Mouse (Mus musculus) cerebellum, adult (tissue): ENCODE data around the gene A430033K04Rik.

Experiments
- ATAC-seq: cut with Nextera tagmentation; 2 replicates; pipeline ENCODE4 v1.9.2; 2017; ENCODE audit warnings: mild to moderate bottlenecking, moderate library complexity, mixed read lengths; ENCODE audit not compliant: insufficient number of reproducible peaks, low FRiP score, low TSS enrichment

The A430033K04Rik gene

DNA sequence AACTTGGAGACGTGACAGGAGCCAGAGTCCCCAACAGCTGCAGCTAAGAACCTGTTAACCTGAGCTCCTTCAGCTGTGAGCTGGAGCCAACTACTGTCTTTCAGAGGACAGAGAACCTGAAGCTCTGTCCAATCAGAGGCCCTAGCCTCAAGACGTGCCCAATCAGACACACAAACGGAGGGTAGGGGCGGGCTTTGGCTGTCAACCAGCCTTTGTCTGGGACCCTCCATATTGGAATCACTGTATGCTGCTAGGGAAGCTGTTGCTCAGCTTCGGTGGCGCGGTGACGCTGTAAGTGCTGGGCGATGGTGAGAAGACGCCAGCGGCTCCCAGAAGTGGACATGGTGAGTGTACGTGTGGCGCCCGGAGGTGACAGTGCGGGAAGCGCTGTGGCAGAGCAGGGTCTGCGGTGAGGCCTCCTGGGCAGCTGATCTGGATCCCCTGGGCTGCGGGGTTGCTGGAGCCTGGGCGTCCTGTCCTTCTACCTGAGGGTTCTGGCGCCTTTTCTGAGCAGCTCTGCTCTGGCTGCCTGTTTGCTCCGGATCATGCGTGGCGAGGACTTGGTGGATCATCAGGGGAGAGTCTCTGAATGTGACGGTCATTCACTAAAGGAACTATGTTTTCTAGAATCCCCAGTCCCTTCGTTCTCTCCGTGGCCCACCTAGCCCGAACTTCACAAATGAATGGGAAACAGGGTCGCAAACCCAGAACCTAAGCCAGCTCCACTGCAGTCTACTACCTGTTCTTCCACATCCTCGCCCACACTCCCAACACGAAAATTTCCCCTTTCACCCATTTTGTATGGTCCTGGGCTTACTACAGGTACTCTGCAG is at the start of gene A430033K04Rik:
Gene A430033K04Rik (plus strand): TSS at position 215 of the 833 bp plus-strand sequence.
- peak; percentile 91 for ATAC-seq

GRCm38 (mm10) chr5:138587396-138587795 is 35.3 kb upstream of the A430033K04Rik start:
- ATAC-seq = no peak

GRCm38 (mm10) chr5:138618353-138618752 is 4.3 kb upstream of the A430033K04Rik start:
- no peak for ATAC-seq

DNA sequence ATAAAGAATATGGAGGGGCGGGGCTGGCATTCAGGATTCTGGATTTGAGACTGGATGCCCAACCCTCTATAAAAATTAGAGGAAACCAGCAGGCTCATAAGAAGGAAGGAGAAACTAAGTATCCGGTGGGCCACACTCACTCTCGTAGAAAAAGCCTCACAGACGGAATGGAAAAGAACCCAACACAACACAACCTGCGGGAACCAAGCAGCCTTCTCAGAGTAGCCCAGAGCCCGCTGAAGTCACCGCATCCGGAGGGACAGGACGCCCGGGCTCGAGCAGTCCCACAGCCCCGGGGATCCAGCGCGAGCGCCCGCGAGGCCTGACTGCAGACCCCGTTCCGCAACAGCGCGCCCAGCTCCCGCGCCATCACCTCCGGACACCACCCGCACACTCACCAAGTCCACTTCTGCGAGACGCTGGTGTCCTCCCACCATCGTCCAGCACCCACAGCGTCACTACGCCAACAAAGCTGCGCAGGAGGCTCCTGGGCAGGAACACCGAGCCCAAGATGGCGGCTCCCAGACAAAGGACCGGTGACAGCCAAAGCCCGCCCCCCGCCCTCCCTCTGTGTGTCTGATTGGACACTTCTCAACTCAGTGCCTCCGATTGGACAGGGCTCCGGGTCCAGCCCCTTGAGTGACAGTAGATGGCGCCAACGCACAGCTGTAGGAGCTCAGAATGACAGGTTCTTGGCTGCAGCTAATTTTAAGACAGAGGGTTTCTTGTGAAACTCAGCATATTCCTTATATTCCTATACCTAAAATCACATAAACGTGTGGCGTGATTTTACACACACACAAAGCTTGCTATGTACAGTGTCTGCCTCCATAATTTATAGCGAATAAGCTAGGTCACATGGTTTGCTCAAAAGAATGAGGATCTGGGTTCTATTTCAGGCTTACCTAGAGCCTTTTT is 3.2 kb upstream of the A430033K04Rik start, which contains the start of gene Zfp68:
Gene Zfp68 (minus strand): TSS at position 551 of the 918 bp plus-strand sequence.
- ATAC-seq = peak; percentile 92

- ATAC-seq = no peak
Observed at GRCm38 (mm10) chr5:138620836-138621235, 1.8 kb upstream of the A430033K04Rik start.

DNA sequence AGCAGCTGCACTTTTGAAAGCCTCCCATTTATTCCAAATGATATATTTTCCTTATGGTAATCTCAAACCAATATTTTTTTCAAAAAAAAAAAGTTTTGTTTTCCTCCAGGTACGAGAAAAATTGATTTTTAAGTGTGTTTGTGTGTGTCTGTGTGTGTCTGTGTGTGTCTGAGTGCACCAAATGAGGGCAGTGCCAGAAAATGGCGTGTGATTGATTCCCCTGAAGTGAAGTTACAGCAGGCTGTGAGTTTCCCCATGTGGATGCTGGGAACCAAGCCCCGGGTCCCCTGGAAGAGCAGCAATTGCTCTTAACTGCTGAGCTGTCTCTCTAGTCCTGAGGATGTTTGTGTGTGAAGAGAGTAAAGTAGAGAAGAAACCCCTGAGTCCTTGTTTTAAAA is 818 bp downstream of the A430033K04Rik start:
- no peak for ATAC-seq

DNA sequence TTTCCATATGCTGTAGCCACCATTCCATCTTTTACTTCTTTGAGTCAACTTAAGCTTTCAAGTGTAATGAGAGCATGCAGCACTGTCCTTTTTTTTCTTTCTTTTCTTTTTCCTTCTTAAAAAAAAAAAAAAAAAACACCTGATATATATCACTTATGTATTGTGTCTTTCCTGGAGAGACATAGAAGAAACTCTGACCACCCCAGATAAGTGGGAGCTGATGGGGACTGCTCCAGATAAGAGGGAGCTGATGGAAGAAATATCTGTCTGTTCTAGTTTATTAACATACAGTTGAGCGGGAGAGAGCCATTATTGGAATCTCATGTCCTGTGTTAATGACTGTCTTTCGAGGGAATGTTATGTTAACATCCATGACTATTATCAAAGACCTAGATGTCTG is 13.8 kb downstream of the A430033K04Rik start:
- ATAC-seq = no peak

DNA sequence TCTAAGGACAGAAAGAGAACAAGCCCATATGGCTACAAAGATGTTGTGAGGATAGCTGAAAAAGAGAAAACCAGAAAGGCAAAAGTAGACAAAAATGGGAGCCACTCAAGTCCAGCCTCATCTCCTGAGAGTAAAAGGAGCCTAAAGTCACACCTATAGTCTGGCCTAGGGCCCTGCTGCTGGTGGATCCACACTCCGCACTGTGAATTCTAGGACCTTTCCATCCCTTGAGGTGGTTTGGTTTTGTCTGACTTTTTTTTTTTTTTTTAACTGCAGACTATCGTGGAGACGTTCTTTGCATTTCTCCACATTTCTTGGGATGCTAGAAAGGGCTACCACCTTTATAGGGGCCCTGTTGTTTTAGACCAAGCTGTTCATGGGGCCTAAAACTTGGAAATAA is 18.4 kb downstream of the A430033K04Rik start:
- no peak for ATAC-seq

GRCm38 (mm10) chr5:138641761-138642160 is 19.1 kb downstream of the A430033K04Rik start:
- no peak for ATAC-seq

GRCm38 (mm10) chr5:138652911-138653310 is 30.3 kb downstream of the A430033K04Rik start:
- ATAC-seq = no peak

DNA sequence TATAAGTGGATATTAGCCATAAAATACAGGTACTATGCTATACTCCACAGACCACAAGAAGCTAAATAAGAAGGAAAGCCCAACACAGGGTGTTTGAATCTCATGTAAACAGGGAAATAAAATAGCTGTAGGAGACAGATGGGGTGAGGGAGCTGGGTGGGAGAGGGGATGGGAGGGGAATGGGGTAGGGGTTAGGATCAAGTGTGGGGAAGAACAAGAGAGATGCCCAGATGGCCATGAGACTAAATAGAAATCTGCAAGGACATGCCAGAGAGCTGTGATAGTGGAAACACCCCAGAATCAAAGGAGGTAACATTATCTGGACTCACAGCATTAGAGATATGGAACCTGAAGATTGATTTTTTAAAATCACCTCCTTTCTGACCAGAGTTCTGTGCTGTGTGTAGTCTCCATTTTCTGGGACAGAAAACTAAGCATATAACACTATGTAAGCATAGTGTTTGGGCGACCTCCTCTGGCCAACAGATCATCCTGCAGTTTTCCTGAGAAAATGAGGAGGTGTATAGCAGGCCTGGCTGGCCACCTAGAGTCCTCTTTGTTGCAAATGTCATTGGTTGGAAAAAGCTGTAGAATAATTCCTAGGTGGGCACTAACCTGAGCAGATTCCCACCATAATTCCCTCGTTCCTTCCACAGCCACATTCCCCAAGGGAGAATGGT is 34.0 kb downstream of the A430033K04Rik start:
- ATAC-seq = no peak

DNA sequence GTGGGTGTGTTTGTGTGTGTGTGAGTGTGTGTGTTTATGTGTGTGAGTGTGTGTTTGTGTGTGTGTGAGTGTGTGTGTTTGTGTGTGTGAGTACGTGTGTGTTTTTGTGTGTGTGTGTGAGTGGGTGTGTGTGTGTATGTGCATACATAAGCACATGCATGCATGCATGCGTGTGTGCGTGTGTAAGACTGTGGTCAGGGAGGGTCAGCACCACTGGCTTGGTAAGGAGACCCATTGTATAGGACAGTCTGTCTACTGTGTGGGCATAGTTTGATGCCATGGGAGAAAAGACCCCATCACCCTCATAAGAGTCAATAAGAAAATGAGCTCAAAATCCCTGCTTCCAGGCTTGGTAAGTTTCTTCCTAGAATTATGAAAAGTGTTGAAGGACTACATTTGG is 34.7 kb downstream of the A430033K04Rik start:
- no peak for ATAC-seq

DNA sequence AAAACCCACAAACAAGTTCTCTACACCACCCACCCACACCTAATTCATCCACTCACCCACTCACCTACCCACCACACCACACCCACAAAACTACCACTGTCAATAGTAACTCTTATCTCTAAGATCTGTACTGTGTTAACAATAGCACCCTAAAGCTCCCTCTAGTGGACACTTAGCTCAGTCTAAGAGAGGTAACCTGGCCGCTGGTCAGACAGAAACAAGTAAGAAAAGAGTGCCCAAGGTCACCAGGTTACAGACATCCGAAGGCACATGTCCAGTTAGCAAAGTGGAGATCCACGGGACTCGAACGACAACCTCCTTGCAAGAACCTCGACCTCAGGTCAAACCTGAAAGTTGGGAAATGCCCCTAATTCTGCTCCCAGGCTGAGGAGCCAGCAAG is 35.2 kb downstream of the A430033K04Rik start:
- peak; percentile 56; the same call in 1 of the 2 replicates for ATAC-seq

DNA sequence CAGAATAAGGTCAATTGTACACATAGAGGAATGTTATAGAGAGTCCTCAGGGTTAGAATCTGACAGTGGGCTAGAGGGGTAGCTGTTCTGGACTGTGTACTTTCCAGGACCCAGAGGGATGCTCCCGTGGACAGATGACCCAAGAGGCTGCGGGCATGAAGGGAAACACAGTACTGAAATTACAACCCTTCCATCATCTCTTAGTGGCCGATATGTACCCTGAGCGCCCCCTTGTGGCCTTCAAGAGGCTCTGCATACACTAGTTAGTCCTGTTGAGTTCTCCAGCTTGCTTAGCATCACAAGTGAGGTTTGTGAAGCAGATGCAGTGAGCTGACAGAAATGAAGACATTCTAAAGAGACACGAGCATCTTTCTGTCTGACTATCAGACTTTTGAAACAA is 36.3 kb downstream of the A430033K04Rik start:
- peak; percentile 45; the same call in 1 of the 2 replicates for ATAC-seq

GRCm38 (mm10) chr5:138683023-138683766 is 60.5 kb downstream of the A430033K04Rik start:
- no peak for ATAC-seq

- ATAC-seq = no peak
Observed at GRCm38 (mm10) chr5:138683821-138684220, 61.2 kb downstream of the A430033K04Rik start.

DNA sequence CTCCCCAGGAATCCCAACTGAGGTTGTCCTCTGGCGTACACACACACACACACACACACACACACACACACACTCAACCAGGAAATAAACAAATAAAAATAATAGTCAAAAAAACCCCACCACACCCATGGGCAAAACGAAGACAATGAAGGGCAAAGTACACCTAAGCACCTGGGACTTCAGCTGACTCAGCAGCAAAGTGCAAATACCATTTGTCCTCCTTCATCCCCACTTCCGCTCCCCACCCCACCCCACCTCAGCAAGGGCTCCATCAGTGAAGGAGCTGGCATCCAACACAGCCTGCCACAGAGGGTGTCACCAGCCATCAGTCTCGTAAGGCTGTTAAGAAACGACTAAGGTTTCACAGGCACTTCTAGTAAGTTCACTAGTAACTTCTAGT is 64.8 kb downstream of the A430033K04Rik start:
- ATAC-seq = no peak

DNA sequence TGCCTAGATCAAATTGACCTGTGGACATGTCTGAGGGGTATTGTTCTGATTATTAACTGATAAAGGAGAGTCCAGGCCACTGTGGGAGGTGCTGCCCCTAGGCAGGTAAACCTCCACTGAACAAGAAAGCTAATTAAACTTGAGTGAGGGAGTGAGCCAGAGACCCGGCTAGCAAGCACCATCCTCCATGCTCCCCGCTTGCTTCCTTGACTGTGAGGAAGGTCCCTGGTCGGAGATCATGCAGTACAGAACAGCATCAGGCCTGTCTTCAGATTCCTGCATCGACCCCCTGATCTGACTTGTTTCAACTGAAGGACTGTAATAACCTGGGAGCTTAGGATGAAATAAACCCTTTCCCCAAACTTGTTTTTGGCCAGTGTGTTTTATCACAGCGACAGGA is 66.6 kb downstream of the A430033K04Rik start:
- no peak for ATAC-seq

DNA sequence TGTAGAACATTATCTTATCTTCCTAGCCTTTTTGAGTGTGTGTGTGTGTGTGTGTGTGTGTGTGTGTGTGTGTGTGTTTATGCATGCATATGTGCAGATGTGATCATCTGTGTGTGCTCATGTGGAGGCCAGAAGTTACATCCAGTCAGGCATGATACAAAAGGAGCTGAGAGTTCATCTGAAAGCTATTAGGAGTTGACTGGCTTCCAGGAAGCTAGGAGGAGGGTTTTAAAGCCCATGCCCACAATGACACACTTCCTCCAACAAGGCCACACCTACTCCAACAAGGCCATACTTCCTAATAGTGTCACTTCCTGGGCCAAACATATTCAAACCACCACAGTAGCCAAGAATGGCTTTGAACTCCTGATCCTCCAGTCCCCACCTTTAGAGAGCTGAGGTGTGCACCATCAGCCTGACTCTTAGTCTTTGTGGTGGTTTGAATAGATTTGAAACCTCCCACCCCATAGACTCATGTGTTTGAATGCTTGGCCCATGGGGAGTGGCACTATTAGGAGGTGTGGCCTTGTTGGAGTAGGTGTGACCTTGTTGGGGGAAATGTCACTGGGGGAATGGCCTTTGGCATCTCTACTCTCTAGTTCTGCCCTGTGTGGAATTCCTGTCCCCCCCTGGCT is 70.4 kb downstream of the A430033K04Rik start:
- no peak for ATAC-seq
